Mouse (Mus musculus) neural tube, embryonic 13.5 days (tissue): ENCODE data around the gene Mettl18. TPM values are rescaled to one million over a fixed set of nuclear protein-coding genes. Genes with fewer than 3 reads are reported as not detected.
A peak's percentile ranks its signal among the peaks of the same experiment; 100 is the strongest.

Source experiments
- ATAC-seq: fragments of 200-750 bp; cut with Nextera tagmentation; 2 replicates; pipeline ENCODE4 v1.8.0; 2017; ENCODE audit warnings: low read depth, mild to moderate bottlenecking, moderate TSS enrichment, moderate library complexity
- H3K27ac ChIP-seq: fragments of 300-500 bp; sonication (generic); replicated peaks from 2 replicates; pipeline ENCODE4 v1.5.1; 2015; ENCODE audit warnings: moderate library complexity, mild to moderate bottlenecking, inconsistent platforms
- H3K27me3 ChIP-seq: fragments of 300-500 bp; sonication (generic); 2 replicates; pipeline ENCODE4 v1.6.1; 2015; ENCODE audit warnings: mild to moderate bottlenecking, inconsistent platforms
- H3K36me3 ChIP-seq: fragments of 300-500 bp; sonication (generic); 2 replicates; pipeline ENCODE4 v1.6.1; 2015; ENCODE audit warnings: mild to moderate bottlenecking, inconsistent platforms
- H3K4me1 ChIP-seq: fragments of 300-500 bp; sonication (generic); replicated peaks from 2 replicates; pipeline ENCODE4 v1.6.1; 2015; ENCODE audit warnings: inconsistent platforms
- H3K4me2 ChIP-seq: fragments of 300-500 bp; sonication (generic); 2 replicates; pipeline ENCODE4 v1.6.1; 2015; ENCODE audit warnings: inconsistent platforms, mild to moderate bottlenecking, moderate library complexity
- H3K4me3 ChIP-seq: fragments of 300-500 bp; sonication (generic); 2 replicates; pipeline ENCODE4 v1.5.1; 2015; ENCODE audit warnings: mild to moderate bottlenecking, inconsistent platforms
- H3K9ac ChIP-seq: fragments of 300-500 bp; sonication (generic); 2 replicates; pipeline ENCODE4 v1.6.1; 2015; ENCODE audit warnings: moderate library complexity, mild to moderate bottlenecking, inconsistent platforms
- H3K9me3 ChIP-seq: fragments of 300-500 bp; sonication (generic); 2 replicates; pipeline ENCODE4 v1.6.1; 2016; ENCODE audit warnings: inconsistent platforms
- WGBS: fragments of 180-500 bp; shearing (Covaris S2); methylation state at CpG from one replicate; pipeline ENCODE4 v1.1.7; 2015; 5-methylcytosine and 5-hydroxymethylcytosine counted together
- polyA plus RNA-seq: library from polyadenylated mRNA; unstranded; fragments of >200 nt; fragmentation: Nextera tagmentation; extraction: Ambion mirVana; gene quantifications from 2 replicates; pipeline ENCODE4 v1.2.1, GENCODE M21; 2015

The Mettl18 gene
- 8.3 and 9.8 TPM in 2 replicates for polyA plus RNA-seq

- Histone ChIP-seq H3K27me3 (no peaks in the 10 kb centered on the region), H3K9me3 (no peaks in the 10 kb centered on the region), H3K4me3 (peak within 1 kb of the TSS; percentile 75), H3K27ac (peak within 1 kb of the TSS; percentile 80), H3K9ac (peak within 1 kb of the TSS; percentile 79), H3K4me2 (peak within 1 kb of the TSS; percentile 66), H3K4me1 (peaks cover 19% of the 10 kb centered on the region), H3K36me3 (no peaks in the 10 kb centered on the region)
- peak; percentile 99 for ATAC-seq
- WGBS, result 4% methylated on average over 43 of the region's 43 CpGs
Observed at GRCm38 (mm10) chr1:163994721-163995608, at the start of gene Mettl18, which contains the start of gene BC055324. Gene Mettl18, plus strand, starts transcription at chr1:163994889. Gene BC055324, minus strand, starts transcription at chr1:163994796.

DNA sequence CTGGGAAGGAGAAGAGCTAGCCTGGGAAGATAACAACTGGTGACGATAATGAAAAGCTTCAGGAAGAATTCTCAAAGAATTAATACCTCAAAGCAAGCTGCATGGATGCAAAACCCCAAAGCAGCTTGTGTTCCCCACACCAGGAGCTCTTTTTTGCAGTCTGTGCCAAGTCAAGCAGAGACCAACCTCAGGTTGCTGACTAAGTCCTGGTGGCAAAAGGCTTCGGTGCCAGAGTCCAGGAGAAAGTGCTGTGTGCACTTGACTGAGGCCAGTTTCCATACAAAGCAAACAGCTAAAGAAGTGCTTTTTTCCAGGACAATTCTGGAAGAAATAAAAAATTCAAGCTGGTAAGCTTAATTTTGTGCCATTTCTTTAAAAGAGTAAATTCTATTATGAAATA, 41.3 kb upstream of the Mettl18 start:
- H3K36me3 ChIP-seq, result peaks cover 75% of the 10 kb centered on the region
- no peak for ATAC-seq
- no peaks in the 10 kb centered on the region for H3K9me3 ChIP-seq
- H3K4me1 ChIP-seq, result no peaks in the 10 kb centered on the region
- WGBS, result 94% methylated on average over 2 of the region's 2 CpGs
- no peak overlapping the region for H3K4me2 ChIP-seq
- no peak overlapping the region for H3K9ac ChIP-seq
- no peak overlapping the region for H3K27ac ChIP-seq
- no peaks in the 10 kb centered on the region for H3K27me3 ChIP-seq
- no peak overlapping the region for H3K4me3 ChIP-seq

DNA sequence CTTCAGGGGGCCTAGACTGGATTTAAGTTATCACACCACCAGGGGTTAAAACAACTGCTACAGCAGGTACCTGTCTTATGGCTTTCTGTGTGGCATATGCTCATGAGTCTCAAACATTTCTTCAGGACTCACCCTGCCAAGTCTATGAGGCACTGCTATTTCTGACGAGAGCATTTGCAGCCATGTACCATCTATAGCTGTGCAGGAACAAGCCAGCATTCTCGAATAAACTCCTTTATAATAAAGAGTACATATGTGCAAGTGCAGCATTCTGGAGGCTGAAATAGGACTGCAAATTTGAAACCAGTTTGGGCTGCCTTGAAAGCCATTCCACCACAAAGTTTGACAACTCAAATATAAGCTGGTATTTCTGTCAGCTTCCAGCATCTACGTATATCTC, 36.7 kb upstream of the Mettl18 start:
- H3K27ac ChIP-seq, result no peak overlapping the region
- no peak for ATAC-seq
- H3K4me2 ChIP-seq, result no peak overlapping the region
- H3K27me3 ChIP-seq, result no peaks in the 10 kb centered on the region
- H3K9ac ChIP-seq, result no peak overlapping the region
- H3K9me3 ChIP-seq, result no peaks in the 10 kb centered on the region
- WGBS, result 87% methylated on average over 3 of the region's 3 CpGs
- H3K36me3 ChIP-seq, result peaks cover 44% of the 10 kb centered on the region
- no peak overlapping the region for H3K4me3 ChIP-seq
- H3K4me1 ChIP-seq, result no peaks in the 10 kb centered on the region

GRCm38 (mm10) chr1:163964008-163964689, 30.5 kb upstream of the Mettl18 start:
- Histone ChIP-seq H3K4me1 (no peaks in the 10 kb centered on the region), H3K36me3 (peaks cover 26% of the 10 kb centered on the region), H3K4me2 (no peak overlapping the region), H3K27me3 (no peaks in the 10 kb centered on the region), H3K4me3 (no peak overlapping the region), H3K9ac (no peak overlapping the region), H3K9me3 (no peaks in the 10 kb centered on the region), H3K27ac (no peak overlapping the region)
- WGBS, result 93% methylated on average over 10 of the region's 10 CpGs
- ATAC-seq, result no peak

DNA sequence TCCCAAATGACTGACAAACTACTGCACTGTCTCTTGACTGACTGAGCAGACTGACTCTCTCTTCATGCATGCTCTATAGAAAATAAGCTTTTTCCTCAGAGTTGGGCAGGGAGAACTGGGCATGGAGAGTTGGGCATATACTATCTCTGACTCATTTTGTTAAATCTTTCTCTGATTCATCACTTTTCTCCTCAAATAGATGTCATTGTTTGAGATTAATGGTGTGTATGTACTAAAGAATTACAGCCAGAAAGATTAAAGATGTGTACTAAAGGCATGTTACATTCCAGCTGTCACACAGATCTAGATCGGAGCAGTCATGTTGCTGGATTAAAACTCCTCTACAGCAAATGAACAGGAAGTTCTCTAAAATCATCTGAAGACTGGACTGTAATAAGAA, 20.2 kb upstream of the Mettl18 start:
- Histone ChIP-seq H3K9me3 (no peaks in the 10 kb centered on the region), H3K4me2 (no peak overlapping the region), H3K36me3 (peaks cover 8% of the 10 kb centered on the region; the same call in 1 of the 2 replicates), H3K4me1 (no peaks in the 10 kb centered on the region), H3K27me3 (no peaks in the 10 kb centered on the region), H3K4me3 (no peak overlapping the region), H3K9ac (no peak overlapping the region), H3K27ac (no peak overlapping the region)
- ATAC-seq, result no peak
- 98% methylated on average over 1 of the region's 1 CpGs for WGBS

DNA sequence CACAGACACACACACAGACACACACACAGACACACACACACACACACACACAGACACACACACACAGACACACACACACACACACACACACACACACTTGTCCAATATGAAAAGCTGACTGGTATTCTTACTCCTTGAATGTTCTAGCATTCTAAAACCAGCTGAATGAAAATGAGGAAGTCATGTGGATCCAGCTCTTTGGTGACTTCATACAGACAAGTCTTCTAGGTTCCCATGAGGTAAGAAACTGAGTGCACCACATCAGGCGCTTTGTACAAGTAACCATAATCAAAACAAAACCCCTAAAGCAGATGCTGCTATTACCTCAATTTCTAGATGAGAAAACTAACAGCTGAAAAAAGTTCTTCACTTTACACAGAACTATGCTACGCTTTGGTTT, 19.6 kb upstream of the Mettl18 start:
- no peaks in the 10 kb centered on the region for H3K4me1 ChIP-seq
- H3K4me3 ChIP-seq, result no peak overlapping the region
- peaks cover 8% of the 10 kb centered on the region; the same call in 1 of the 2 replicates for H3K36me3 ChIP-seq
- H3K27ac ChIP-seq, result no peak overlapping the region
- 94% methylated on average over 2 of the region's 2 CpGs for WGBS
- H3K27me3 ChIP-seq, result no peaks in the 10 kb centered on the region
- no peak for ATAC-seq
- no peaks in the 10 kb centered on the region for H3K9me3 ChIP-seq
- no peak overlapping the region for H3K9ac ChIP-seq
- H3K4me2 ChIP-seq, result no peak overlapping the region

DNA sequence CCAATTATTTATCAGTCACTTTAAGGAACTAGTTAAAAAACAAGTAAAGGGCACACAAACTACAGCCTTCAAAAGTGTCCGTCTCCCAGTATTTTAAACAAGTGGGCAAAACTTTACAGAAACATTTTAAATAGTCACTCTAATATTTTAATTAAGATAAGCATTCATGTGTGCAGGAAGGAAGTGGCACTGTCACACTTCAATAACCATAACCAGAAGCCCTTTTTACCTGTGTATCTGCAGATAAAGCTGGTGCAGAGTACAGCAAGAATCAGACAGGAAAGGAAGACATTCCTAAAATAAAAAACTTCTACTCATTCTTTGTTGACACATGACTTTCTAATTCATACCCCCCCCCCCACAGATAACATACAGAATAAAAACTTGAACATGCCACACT, 18.2 kb upstream of the Mettl18 start:
- Histone ChIP-seq H3K4me2 (no peak overlapping the region), H3K4me1 (no peaks in the 10 kb centered on the region), H3K9ac (no peak overlapping the region), H3K27ac (no peak overlapping the region), H3K9me3 (no peaks in the 10 kb centered on the region), H3K27me3 (no peaks in the 10 kb centered on the region), H3K36me3 (peaks cover 16% of the 10 kb centered on the region; the same call in 1 of the 2 replicates), H3K4me3 (no peak overlapping the region)
- no peak for ATAC-seq
- 87% methylated on average over 1 of the region's 1 CpGs for WGBS

DNA sequence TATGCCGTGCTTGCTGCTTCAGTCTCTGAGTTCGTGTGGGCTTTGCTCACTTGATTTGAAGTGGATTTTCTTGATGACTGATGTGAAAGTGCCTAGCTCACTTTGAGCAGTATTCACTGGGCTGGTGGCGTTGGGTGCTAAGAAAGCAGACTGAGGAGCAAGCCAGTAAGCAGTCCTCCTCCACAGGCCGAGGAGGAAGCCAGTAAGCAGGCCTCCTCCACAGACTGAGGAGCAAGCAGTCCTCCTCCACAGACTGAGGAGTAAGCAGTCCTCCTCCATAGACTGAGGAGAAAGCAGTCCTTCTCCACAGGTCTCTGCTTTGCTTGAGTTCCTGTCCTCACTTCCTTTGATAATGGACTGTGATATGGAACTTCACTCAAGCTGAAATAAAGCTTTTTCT, 2.3 kb upstream of the Mettl18 start:
- Histone ChIP-seq H3K4me2 (no peak overlapping the region), H3K9me3 (no peaks in the 10 kb centered on the region), H3K9ac (no peak overlapping the region), H3K27ac (no peak overlapping the region), H3K27me3 (no peaks in the 10 kb centered on the region), H3K4me3 (no peak overlapping the region), H3K36me3 (no peaks in the 10 kb centered on the region), H3K4me1 (peaks cover 19% of the 10 kb centered on the region)
- ATAC-seq, result no peak
- WGBS, result 87% methylated on average over 4 of the region's 4 CpGs

GRCm38 (mm10) chr1:163994173-163994720, 442 bp upstream of the Mettl18 start:
- Histone ChIP-seq H3K9me3 (no peaks in the 10 kb centered on the region), H3K27ac (no peak overlapping the region), H3K4me1 (peaks cover 19% of the 10 kb centered on the region), H3K4me2 (peak overlapping the region; percentile 65), H3K27me3 (no peaks in the 10 kb centered on the region), H3K9ac (peak overlapping the region; percentile 79), H3K36me3 (no peaks in the 10 kb centered on the region), H3K4me3 (peak overlapping the region; percentile 75)
- whole genome bisulfite sequencing, result under 1% methylated on average over 38 of the region's 38 CpGs
- ATAC-seq, result peak; percentile 20

GRCm38 (mm10) chr1:163995609-163995913, 872 bp downstream of the Mettl18 start:
- H3K4me2 ChIP-seq, result peak overlapping the region; percentile 66
- H3K27ac ChIP-seq, result peak overlapping the region; percentile 80; the same call in 1 of the 2 replicates
- WGBS, result 49% methylated on average over 2 of the region's 2 CpGs
- peak overlapping the region; percentile 79 for H3K9ac ChIP-seq
- H3K4me3 ChIP-seq, result peak overlapping the region; percentile 75
- no peak for ATAC-seq
- H3K9me3 ChIP-seq, result no peaks in the 10 kb centered on the region
- H3K4me1 ChIP-seq, result peaks cover 19% of the 10 kb centered on the region
- no peaks in the 10 kb centered on the region for H3K36me3 ChIP-seq
- no peaks in the 10 kb centered on the region for H3K27me3 ChIP-seq

DNA sequence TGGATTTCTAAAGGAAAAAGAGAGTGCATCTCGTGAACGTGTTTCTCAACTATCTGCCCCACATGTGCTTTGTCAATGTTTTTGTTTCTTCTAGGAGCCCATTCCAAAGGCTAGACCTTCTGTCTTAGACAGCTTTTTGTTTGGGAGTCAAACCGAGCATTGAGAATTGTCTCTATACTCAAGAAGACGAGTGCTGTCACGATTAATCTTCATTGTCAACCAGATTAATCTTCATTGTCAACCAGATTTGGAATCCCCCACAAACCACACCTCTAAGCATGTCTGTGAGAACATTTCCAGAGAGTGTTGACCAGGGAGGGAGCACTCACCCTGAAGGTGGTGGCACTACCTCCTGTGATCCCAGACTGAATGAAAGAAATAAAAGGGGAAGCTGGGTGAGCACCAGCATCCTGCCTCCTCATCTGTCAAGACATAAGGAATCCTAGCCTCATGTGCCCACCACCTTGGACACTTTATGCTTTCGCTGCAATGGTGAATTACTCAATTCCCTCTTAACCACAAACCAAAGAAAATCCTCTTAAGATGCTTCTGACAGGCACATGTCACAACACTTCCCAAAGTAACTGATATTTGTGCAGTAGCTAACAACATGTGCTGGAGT, 7.3 kb downstream of the Mettl18 start:
- no peaks in the 10 kb centered on the region for H3K9me3 ChIP-seq
- H3K4me3 ChIP-seq, result no peak overlapping the region
- H3K27ac ChIP-seq, result no peak overlapping the region
- no peak overlapping the region for H3K4me2 ChIP-seq
- ATAC-seq, result no peak
- WGBS, result 72% methylated on average over 6 of the region's 6 CpGs
- H3K9ac ChIP-seq, result no peak overlapping the region
- H3K27me3 ChIP-seq, result no peaks in the 10 kb centered on the region
- H3K4me1 ChIP-seq, result no peaks in the 10 kb centered on the region
- no peaks in the 10 kb centered on the region for H3K36me3 ChIP-seq

- no peak for ATAC-seq
Observed at GRCm38 (mm10) chr1:164004311-164004710, 9.6 kb downstream of the Mettl18 start.

More at GRCm38 (mm10) chr1:164004311-164004710, 9.6 kb downstream of the Mettl18 start:
- no peak overlapping the region for H3K4me2 ChIP-seq
- H3K27me3 ChIP-seq, result no peaks in the 10 kb centered on the region
- H3K4me1 ChIP-seq, result no peaks in the 10 kb centered on the region
- WGBS, result 86% methylated on average over 3 of the region's 3 CpGs
- H3K9me3 ChIP-seq, result no peaks in the 10 kb centered on the region
- H3K36me3 ChIP-seq, result no peaks in the 10 kb centered on the region
- no peak overlapping the region for H3K4me3 ChIP-seq
- H3K9ac ChIP-seq, result no peak overlapping the region
- no peak overlapping the region for H3K27ac ChIP-seq
